9 mouse cellular contexts compared by ENCODE assay signal in genomic region chr3:20590143-20590542, GRCm38 (mm10).
DNase-seq lines count a peak whose midpoint lies in the region; ATAC-seq lines count a peak whose summit lies in the region.
"Had no signal": no experiment of that assay in that cellular context is flagged by ENCODE, and none has a peak within 500 bp of the region (broad histone marks: within the 10 kb centered on the region; RNA-seq: fewer than 3 reads in every experiment).

No protein-coding gene starts in this region.

- ATAC-seq in hindbrain, embryonic 14.5 days (ENCODE audit: low FRiP score): no peak
- ATAC-seq in hindbrain, embryonic 12.5 days (ENCODE audit: low FRiP score): no peak
- no peak for ATAC-seq in granulocyte monocyte progenitor cell, adult 5-6 weeks (replicated peaks; ENCODE audit: poor library complexity, severe bottlenecking)

- no peak overlapping the region for H3K4me2 ChIP-seq in hindbrain, embryonic 14.5 days (replicated peaks)
- no peak overlapping the region for H3K4me2 ChIP-seq in hindbrain, embryonic 12.5 days (replicated peaks)
- H3K4me2 ChIP-seq: stomach, embryonic 15.5 days had no signal

- H3K9ac ChIP-seq in hindbrain, embryonic 14.5 days: no peak overlapping the region
- H3K9ac ChIP-seq in hindbrain, embryonic 12.5 days: no peak overlapping the region
- H3K9ac ChIP-seq: stomach, embryonic 15.5 days had no signal

- peak; percentile 85 for DNase-seq in hindbrain, embryonic 14.5 days (ENCODE audit: low spot score)
- peak; percentile 10 for DNase-seq in CD4-positive helper T cell, adult 2 months (ENCODE audit: low read depth, low spot score)
- DNase-seq in adrenal gland, postnatal 36 days: peak; percentile 4 to 40
- DNase-seq in forelimb bud, embryonic 11.5 days (ENCODE audit: low read depth, low spot score): peak; percentile 16
- DNase-seq in layer of hippocampus, postnatal 14 days (ENCODE audit: low spot score in 2 of 2): peak; percentile 36 to 66
- peak; percentile 36 to 63 for DNase-seq in right cerebral cortex, postnatal 10 days (ENCODE audit: low spot score in 2 of 2)

- H3K27ac ChIP-seq in hindbrain, embryonic 14.5 days: no peak overlapping the region
- H3K27ac ChIP-seq in hindbrain, embryonic 12.5 days: no peak overlapping the region
- H3K27ac ChIP-seq: stomach, embryonic 15.5 days had no signal

- no peaks in the 10 kb centered on the region for H3K4me1 ChIP-seq in hindbrain, embryonic 14.5 days (replicated peaks; ENCODE audit: control insufficient read depth, insufficient read depth, low read length)
- H3K4me1 ChIP-seq in hindbrain, embryonic 12.5 days: no peaks in the 10 kb centered on the region
- H3K4me1 ChIP-seq: stomach, embryonic 15.5 days had no signal

- H3K27me3 ChIP-seq in hindbrain, embryonic 14.5 days (ENCODE audit: control insufficient read depth, insufficient read depth, low read length): no peaks in the 10 kb centered on the region
- H3K27me3 ChIP-seq in hindbrain, embryonic 12.5 days: no peaks in the 10 kb centered on the region
- H3K27me3 ChIP-seq: stomach, embryonic 15.5 days had no signal

- no peaks in the 10 kb centered on the region for H3K9me3 ChIP-seq in hindbrain, embryonic 14.5 days (ENCODE audit: control insufficient read depth, low read length)
- no peaks in the 10 kb centered on the region for H3K9me3 ChIP-seq in hindbrain, embryonic 12.5 days (replicated peaks)
- H3K9me3 ChIP-seq: stomach, embryonic 15.5 days had no signal

- 46% methylated on average over 2 of the region's 2 CpGs for WGBS in hindbrain, embryonic 14.5 days
- 51% methylated on average over 2 of the region's 2 CpGs for WGBS in hindbrain, embryonic 12.5 days

- no peaks in the 10 kb centered on the region for H3K36me3 ChIP-seq in hindbrain, embryonic 14.5 days (replicated peaks; ENCODE audit: control insufficient read depth, insufficient read depth)
- H3K36me3 ChIP-seq in hindbrain, embryonic 12.5 days: no peaks in the 10 kb centered on the region
- H3K36me3 ChIP-seq: stomach, embryonic 15.5 days had no signal

- no peak overlapping the region for H3K4me3 ChIP-seq in hindbrain, embryonic 14.5 days (replicated peaks; ENCODE audit: low read length)
- H3K4me3 ChIP-seq in hindbrain, embryonic 12.5 days: no peak overlapping the region
- H3K4me3 ChIP-seq: stomach, embryonic 15.5 days had no signal

Comparison
In these comparisons a context has a peak if more than half of its experiments do, and no peak if none do; other contexts are left out.
1. DNase-seq: peak in every context shown above with its lines; median percentile 85 in hindbrain, embryonic 14.5 days; 51 in layer of hippocampus, postnatal 14 days; 50 in right cerebral cortex, postnatal 10 days; 22 in adrenal gland, postnatal 36 days; 16 in forelimb bud, embryonic 11.5 days; 10 in CD4-positive helper T cell, adult 2 months.